Mouse (Mus musculus): ENCODE data around the gene Unc5b. TPM values are rescaled to one million over a fixed set of nuclear protein-coding genes. Genes with fewer than 3 reads are reported as not detected.

The Unc5b gene
- polyA plus RNA-seq, 1 experiment from 2014 or later = 11.8 TPM

- Histone ChIP-seq H3K4me3 (peak overlapping the region; percentile 86), H3K36me3 (0 out of 2 replicates have a peak, but pooled peaks cover 4% of the 10 kb centered on the region), H3K4me1 (peaks cover 86% of the 10 kb centered on the region), H3K27me3 (ENCODE audit: low read depth, poor library complexity, severe bottlenecking) (peaks cover 32% of the 10 kb centered on the region), H3K27ac (peak overlapping the region; percentile 87), H3K9me3 (replicated peaks) (no peaks in the 10 kb centered on the region)
- DNase-seq (ENCODE audit: low spot score) = peak; percentile 42
- WGBS = 33% methylated on average over 17 of the region's 17 CpGs
Measured at GRCm38 (mm10) chr10:60827901-60828670, 3.3 kb downstream of the Unc5b start.

- whole genome bisulfite sequencing = 13% methylated on average over 5 of the region's 5 CpGs
- peak; percentile 58 for DNase-seq (ENCODE audit: low spot score)
Measured at GRCm38 (mm10) chr10:60827266-60827665, 4.1 kb downstream of the Unc5b start.

GRCm38 (mm10) chr10:60826461-60827237 is 4.7 kb downstream of the Unc5b start:
- peak; percentile 86 for DNase-seq (ENCODE audit: low spot score)
- no peaks in the 10 kb centered on the region for H3K9me3 ChIP-seq (replicated peaks)
- peaks cover 19% of the 10 kb centered on the region for H3K27me3 ChIP-seq (ENCODE audit: low read depth, poor library complexity, severe bottlenecking)
- 0 out of 2 replicates have a peak, but pooled peaks cover 4% of the 10 kb centered on the region for H3K36me3 ChIP-seq
- peaks cover 94% of the 10 kb centered on the region for H3K4me1 ChIP-seq
- H3K4me3 ChIP-seq = peak overlapping the region; percentile 86
- H3K27ac ChIP-seq = peak overlapping the region; percentile 87
- WGBS = under 1% methylated on average over 34 of the region's 34 CpGs

More at GRCm38 (mm10) chr10:60827266-60827665, 4.1 kb downstream of the Unc5b start:
- peaks cover 24% of the 10 kb centered on the region for H3K27me3 ChIP-seq (ENCODE audit: low read depth, poor library complexity, severe bottlenecking)
- H3K4me1 ChIP-seq = peaks cover 94% of the 10 kb centered on the region
- H3K27ac ChIP-seq = peak overlapping the region; percentile 87
- H3K36me3 ChIP-seq = 0 out of 2 replicates have a peak, but pooled peaks cover 4% of the 10 kb centered on the region
- H3K9me3 ChIP-seq (replicated peaks) = no peaks in the 10 kb centered on the region
- peak overlapping the region; percentile 86 for H3K4me3 ChIP-seq

- Histone ChIP-seq H3K27ac (peak overlapping the region; percentile 87), H3K4me3 (peak overlapping the region; percentile 86), H3K36me3 (0 out of 2 replicates have a peak, but pooled peaks cover 4% of the 10 kb centered on the region), H3K4me1 (peaks cover 98% of the 10 kb centered on the region), H3K27me3 (ENCODE audit: low read depth, poor library complexity, severe bottlenecking) (peaks cover 19% of the 10 kb centered on the region), H3K9me3 (replicated peaks) (no peaks in the 10 kb centered on the region)
- WGBS = 33% methylated on average over 6 of the region's 6 CpGs
- DNase-seq (ENCODE audit: low spot score) = no peak
Measured at GRCm38 (mm10) chr10:60825955-60826354, 5.4 kb downstream of the Unc5b start.

GRCm38 (mm10) chr10:60823744-60824143 is 7.6 kb downstream of the Unc5b start:
- H3K27ac ChIP-seq = peak overlapping the region; percentile 87
- 0 out of 2 replicates have a peak, but pooled peaks cover 3% of the 10 kb centered on the region for H3K27me3 ChIP-seq (ENCODE audit: low read depth, poor library complexity, severe bottlenecking)
- H3K4me3 ChIP-seq = no peak overlapping the region
- peaks cover 100% of the 10 kb centered on the region for H3K4me1 ChIP-seq
- H3K9me3 ChIP-seq (replicated peaks) = no peaks in the 10 kb centered on the region
- WGBS = 21% methylated on average over 8 of the region's 8 CpGs
- DNase-seq (ENCODE audit: low spot score) = peak; percentile 35
- 0 out of 2 replicates have a peak, but pooled peaks cover 4% of the 10 kb centered on the region for H3K36me3 ChIP-seq

- 0 out of 2 replicates have a peak, but pooled peaks cover 1% of the 10 kb centered on the region for H3K36me3 ChIP-seq
- no peak overlapping the region for H3K4me3 ChIP-seq
- no peaks in the 10 kb centered on the region for H3K9me3 ChIP-seq (replicated peaks)
- 66% methylated on average over 17 of the region's 17 CpGs for WGBS
- peak; percentile 30 for DNase-seq (ENCODE audit: low spot score)
- H3K27ac ChIP-seq = peak overlapping the region; percentile 87
- H3K4me1 ChIP-seq = peaks cover 99% of the 10 kb centered on the region
- H3K27me3 ChIP-seq (ENCODE audit: low read depth, poor library complexity, severe bottlenecking) = no peaks in the 10 kb centered on the region
Measured at GRCm38 (mm10) chr10:60822641-60823425, 8.5 kb downstream of the Unc5b start.

- Histone ChIP-seq H3K9me3 (replicated peaks) (no peaks in the 10 kb centered on the region), H3K27ac (peak overlapping the region; percentile 67), H3K4me3 (no peak overlapping the region), H3K4me1 (peaks cover 99% of the 10 kb centered on the region), H3K27me3 (ENCODE audit: low read depth, poor library complexity, severe bottlenecking) (no peaks in the 10 kb centered on the region), H3K36me3 (no peaks in the 10 kb centered on the region)
- WGBS = 36% methylated on average over 7 of the region's 7 CpGs
- peak; percentile 40 for DNase-seq (ENCODE audit: low spot score)
Measured at GRCm38 (mm10) chr10:60821736-60822358, 9.5 kb downstream of the Unc5b start.

GRCm38 (mm10) chr10:60821311-60821710 is 10.1 kb downstream of the Unc5b start:
- Histone ChIP-seq H3K27ac (peak overlapping the region; percentile 63), H3K4me3 (no peak overlapping the region), H3K9me3 (replicated peaks) (no peaks in the 10 kb centered on the region), H3K4me1 (peaks cover 99% of the 10 kb centered on the region), H3K36me3 (no peaks in the 10 kb centered on the region), H3K27me3 (ENCODE audit: low read depth, poor library complexity, severe bottlenecking) (no peaks in the 10 kb centered on the region)
- no peak for DNase-seq (ENCODE audit: low spot score)

- DNase-seq (ENCODE audit: low spot score) = no peak
- Histone ChIP-seq H3K27me3 (ENCODE audit: low read depth, poor library complexity, severe bottlenecking) (no peaks in the 10 kb centered on the region), H3K27ac (peak overlapping the region; percentile 63), H3K36me3 (no peaks in the 10 kb centered on the region), H3K9me3 (replicated peaks) (no peaks in the 10 kb centered on the region), H3K4me1 (peaks cover 99% of the 10 kb centered on the region), H3K4me3 (no peak overlapping the region)
- WGBS = 87% methylated on average over 11 of the region's 11 CpGs
Measured at GRCm38 (mm10) chr10:60820552-60820951, 10.8 kb downstream of the Unc5b start.

- H3K4me3 ChIP-seq = no peak overlapping the region
- H3K27ac ChIP-seq = peak overlapping the region; percentile 50
- no peaks in the 10 kb centered on the region for H3K27me3 ChIP-seq (ENCODE audit: low read depth, poor library complexity, severe bottlenecking)
- H3K9me3 ChIP-seq (replicated peaks) = no peaks in the 10 kb centered on the region
- 83% methylated on average over 12 of the region's 12 CpGs for WGBS
- peaks cover 99% of the 10 kb centered on the region for H3K4me1 ChIP-seq
- H3K36me3 ChIP-seq = no peaks in the 10 kb centered on the region
- no peak for DNase-seq (ENCODE audit: low spot score)
Measured at GRCm38 (mm10) chr10:60819654-60820192, 11.7 kb downstream of the Unc5b start.

- Histone ChIP-seq H3K9me3 (replicated peaks) (no peaks in the 10 kb centered on the region), H3K27ac (peak overlapping the region; percentile 50; the same call in 1 of the 2 replicates), H3K27me3 (ENCODE audit: low read depth, poor library complexity, severe bottlenecking) (no peaks in the 10 kb centered on the region), H3K36me3 (no peaks in the 10 kb centered on the region), H3K4me3 (no peak overlapping the region), H3K4me1 (peaks cover 99% of the 10 kb centered on the region)
- 82% methylated on average over 5 of the region's 5 CpGs for WGBS
- DNase-seq (ENCODE audit: low spot score) = no peak
Measured at GRCm38 (mm10) chr10:60819179-60819578, 12.2 kb downstream of the Unc5b start.

- Histone ChIP-seq H3K36me3 (no peaks in the 10 kb centered on the region), H3K27ac (no peak overlapping the region), H3K9me3 (replicated peaks) (no peaks in the 10 kb centered on the region), H3K4me3 (no peak overlapping the region), H3K4me1 (peaks cover 99% of the 10 kb centered on the region), H3K27me3 (ENCODE audit: low read depth, poor library complexity, severe bottlenecking) (no peaks in the 10 kb centered on the region)
- WGBS = 88% methylated on average over 7 of the region's 7 CpGs
- no peak for DNase-seq (ENCODE audit: low spot score)
Measured at GRCm38 (mm10) chr10:60818708-60819107, 12.7 kb downstream of the Unc5b start.

Measured in limb, embryonic 10.5 days (tissue).